Mouse (Mus musculus) B cell, adult 2 months (primary cell): ENCODE measurements around the gene Gm3854.
"Not testable (repeated sequence)": the region's sequence is repeated elsewhere in the genome, so short reads cannot be mapped to it uniquely, and the experiment has no call there.

ENCODE experiments used
- DNase-seq, 2 experiments: peaks; one replicate each; pipeline ENCODE4 v3.0.0; 2022

Gene Gm3854

DNA sequence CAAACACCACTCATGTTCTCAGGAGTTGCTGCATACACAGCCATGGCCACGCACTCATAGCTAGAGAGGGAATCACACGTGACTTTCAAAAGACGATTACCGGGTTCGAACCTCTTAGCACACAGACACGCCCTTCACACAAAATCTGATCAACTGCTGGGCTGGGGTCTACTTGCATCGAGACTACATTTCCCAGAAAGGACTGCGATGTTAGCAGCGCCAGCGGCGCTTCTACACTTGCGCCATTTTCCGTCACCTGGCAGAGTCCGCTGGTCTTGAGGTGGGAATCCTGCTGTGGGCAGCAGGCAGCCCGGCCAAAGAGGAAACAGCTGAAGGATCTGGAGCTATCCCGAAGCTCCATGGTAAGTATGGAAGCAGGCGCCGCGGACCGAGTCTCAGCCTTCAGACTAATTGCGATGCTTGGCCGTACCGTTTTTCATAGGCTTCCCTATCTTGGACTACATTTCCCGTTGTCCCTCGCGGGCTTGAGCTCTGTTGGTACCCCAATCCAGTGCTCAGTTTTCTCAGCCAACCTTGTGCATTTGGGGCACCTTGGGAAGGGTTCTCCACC is at the start of gene Gm3854:
Gene Gm3854, plus strand, starts transcription at position 259 of the 571 bp plus-strand sequence.
- peak; percentile 26 to 28 for DNase-seq

DNA sequence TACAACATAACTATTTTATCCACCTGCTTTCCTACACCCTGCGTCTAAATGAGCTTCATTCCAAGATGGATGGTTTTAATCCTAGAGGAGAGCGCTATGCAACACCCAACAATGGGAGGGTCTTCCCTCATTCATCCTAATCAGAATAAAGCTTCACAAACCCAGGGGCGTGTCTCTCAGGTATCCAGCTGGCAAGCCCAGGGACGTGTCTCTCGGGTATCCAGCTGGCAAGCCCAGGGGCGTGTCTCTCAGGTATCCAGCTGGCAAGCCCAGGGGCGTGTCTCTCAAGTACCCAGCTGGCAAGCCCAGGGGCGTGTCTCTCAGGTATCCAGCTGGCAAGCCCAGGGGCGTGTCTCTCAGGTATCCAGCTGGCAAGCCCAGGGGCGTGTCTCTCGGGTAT is 42.8 kb upstream of the Gm3854 start:
- not testable (repeated sequence) for DNase-seq

DNA sequence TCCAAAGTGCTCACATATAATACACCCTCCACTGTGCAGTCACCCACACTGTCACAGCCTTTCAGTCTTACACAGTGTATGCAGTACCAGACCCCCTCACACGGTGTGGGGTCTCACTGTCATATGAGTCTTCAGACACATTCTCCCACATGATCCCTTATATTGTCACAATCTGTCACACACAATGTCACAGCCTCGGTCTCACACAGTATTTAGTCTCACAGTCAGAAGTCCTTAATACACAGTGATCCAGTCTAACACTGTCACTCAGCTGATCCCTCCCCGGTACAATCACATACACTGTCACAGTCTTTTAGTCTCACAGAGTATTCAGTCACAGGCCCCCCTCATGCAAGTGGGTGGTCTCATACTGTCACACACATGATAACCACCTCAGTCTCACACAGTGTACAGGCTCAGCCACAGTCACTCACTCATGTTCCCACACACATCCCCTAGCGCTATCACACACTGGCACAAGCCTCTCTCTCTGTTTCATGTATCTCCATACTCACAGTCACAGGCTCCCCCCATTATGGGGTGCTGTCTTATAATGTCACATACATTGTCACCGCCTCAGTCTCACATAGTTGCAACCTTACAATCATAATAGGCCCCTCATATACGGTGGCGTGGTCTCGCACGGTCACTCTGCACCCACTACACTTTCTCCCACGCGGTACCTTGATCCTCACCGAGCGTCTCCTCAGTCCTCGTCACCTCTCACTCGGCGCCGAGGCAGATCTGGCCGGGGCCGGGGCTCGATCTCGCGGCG is 12.9 kb upstream of the Gm3854 start:
- DNase-seq, result no peak

DNA sequence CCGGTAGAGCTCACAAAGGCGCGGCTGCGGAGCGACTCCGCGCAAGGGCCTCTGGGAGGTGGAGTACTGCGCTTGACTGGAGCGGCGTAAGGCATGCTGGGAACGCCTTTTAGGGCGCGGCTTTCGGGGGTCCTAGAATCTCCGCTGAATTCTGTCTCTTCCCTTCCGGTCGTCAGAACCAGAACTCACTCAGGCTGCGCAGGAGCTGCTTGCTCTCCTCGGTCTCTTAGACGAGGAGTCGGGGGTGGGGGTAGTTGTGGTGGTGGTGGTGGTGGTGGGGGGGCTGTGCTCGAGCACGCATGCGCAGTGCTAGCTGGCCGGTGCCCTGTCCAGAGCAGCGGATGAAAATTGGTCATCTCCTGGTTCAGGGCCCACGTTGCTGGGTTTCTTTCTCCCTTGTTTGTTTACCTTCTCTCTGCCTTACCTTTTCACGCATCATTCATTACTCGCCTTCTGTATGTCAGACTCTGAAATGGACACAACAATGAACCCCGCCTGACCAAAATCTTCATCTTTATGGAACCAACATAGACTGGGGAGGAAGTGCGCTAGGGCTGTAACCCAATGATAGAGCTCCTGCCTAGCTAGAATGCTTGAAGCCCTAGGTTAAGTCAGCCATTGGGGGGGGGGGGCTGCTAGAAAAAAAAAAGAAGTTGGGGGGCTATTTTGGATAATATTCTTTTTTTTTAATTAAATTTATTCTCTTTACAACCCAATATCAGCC is 12.2 kb upstream of the Gm3854 start, which contains the start of gene Zfp583:
Gene Zfp583, minus strand, starts transcription at position 53 of the 724 bp plus-strand sequence.
- peak; percentile 77 to 80 for DNase-seq

DNA sequence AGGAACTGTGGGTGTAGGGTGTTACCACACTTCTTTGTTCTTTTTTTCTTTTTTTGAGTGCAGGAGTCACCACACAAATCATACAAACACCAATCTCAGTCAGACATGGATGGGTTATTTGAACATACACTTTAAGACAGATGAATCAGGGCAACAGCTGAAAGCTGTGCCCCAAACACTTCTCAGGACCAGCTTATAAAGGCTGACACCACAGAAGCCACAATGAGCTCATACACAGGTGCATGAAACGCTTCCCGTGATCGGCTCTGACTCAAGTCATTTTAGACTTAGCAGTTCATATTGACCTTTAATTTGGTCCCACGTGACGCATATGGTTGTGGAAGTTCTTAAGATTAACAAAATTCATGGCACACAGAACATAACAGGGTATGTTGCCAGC is 3.7 kb upstream of the Gm3854 start:
- no peak for DNase-seq

DNA sequence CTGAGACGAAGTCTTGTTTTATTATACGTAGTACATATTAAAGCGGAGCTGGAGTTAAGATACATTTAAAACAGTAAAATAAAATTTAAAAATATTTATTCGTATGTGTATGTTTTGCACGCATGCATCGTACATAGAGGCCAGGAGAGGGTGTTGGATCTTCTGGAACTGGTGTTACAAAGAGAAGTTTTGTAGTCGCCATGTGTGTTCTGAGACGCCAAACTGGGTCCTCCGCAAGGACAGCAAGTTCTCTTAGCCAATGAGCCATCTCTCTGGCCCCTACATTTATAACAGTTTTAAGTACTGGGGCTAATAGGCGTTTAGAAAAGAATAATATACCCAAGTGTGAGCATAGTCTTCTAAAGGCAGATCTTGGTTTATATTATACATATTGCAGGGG is 565 bp downstream of the Gm3854 start:
- no peak for DNase-seq

DNA sequence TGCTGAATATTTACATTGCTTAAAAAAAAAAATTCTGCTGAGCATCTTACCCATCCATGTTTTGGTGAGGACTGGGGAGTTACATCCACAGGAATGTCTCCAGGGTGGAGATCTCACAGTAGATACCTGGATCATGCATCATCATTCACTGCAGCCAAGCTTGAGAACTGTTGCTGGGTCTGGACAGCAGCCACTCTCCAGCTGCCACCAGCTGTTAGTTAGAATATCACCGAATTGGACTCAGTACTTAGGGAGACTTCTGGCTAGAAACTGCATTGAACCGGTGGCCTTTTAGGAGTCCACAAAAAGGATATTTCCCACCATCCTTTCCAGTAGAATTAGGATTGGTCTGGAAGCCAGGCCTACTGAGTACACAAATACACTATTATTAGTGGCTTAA is 14.6 kb downstream of the Gm3854 start:
- DNase-seq, result no peak

DNA sequence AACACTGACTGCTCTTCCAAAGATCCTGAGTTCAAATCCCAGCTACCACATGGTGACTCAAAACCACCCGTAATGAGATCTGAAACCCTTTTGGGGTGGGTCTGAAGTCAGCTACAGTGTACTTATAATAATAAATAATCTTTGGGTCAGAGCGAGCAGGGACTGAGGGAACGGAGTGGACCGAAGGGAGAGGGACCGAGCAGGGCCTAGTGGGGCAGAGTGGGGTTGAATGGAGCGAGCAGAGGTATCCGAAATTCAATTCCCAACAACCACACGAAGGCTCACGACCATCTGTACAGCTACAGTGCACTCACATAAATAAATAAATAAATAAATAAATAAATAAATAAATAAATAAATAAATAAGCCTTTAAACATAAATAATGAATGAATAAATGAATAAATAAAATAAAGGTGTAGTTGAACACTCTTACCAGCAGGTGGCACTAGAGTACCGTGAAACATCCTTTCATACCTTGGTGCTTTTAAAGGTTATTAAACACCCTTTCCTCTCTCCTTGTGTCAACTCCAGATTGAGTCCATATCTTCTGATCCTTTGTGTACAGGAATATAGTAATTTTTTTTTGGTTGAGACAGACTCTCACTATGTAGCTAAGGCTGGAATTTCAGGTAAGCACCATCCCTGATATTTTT is 15.5 kb downstream of the Gm3854 start:
- peak; percentile 60 to 62 for DNase-seq

DNA sequence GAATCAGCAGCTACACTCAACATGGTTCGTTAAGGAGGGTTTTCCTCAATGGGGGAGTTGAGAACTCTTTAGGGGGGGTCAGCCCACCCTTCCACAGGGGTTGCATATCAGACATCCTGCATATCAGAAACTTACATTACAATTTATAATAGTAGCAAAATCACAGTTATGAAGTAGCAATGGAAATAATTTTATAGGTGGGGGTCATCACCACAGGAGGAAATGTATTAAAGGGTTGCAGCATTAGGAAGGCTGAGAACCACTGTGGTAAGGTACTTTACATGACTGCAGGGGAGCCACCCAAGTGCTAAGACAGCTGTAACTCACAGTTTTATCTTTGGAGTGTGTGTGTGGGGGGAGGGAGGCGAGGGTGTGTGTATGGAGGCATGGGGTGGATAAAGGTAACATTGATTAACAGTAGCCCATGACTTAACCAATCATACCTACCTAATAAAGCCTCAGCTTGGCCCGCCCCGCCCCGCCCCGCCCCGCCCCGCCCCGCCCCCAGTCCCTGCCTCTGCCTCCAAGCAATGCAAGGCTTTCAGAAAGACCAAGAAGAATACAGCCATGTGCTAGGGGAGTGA is 17.0 kb downstream of the Gm3854 start:
- DNase-seq, result no peak

DNA sequence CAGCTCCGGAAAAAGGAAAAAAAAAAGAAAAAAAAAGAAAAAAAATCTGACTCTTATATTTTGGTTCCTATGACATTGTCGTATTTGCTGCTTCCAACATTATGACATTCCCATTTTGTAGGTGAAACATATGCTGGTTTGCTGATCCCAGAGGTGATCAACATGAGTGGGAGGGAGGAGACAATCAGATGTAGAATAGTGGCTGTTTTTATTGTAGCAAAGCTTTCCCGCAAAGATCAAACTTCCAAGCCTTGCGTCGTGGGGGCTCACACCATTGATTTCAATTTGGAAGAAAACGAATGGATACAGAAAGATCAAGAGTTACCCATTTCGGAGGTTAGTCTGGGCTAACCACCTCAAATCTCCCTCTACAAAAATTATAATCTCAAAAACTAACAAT is 18.2 kb downstream of the Gm3854 start:
- DNase-seq, result no peak

DNA sequence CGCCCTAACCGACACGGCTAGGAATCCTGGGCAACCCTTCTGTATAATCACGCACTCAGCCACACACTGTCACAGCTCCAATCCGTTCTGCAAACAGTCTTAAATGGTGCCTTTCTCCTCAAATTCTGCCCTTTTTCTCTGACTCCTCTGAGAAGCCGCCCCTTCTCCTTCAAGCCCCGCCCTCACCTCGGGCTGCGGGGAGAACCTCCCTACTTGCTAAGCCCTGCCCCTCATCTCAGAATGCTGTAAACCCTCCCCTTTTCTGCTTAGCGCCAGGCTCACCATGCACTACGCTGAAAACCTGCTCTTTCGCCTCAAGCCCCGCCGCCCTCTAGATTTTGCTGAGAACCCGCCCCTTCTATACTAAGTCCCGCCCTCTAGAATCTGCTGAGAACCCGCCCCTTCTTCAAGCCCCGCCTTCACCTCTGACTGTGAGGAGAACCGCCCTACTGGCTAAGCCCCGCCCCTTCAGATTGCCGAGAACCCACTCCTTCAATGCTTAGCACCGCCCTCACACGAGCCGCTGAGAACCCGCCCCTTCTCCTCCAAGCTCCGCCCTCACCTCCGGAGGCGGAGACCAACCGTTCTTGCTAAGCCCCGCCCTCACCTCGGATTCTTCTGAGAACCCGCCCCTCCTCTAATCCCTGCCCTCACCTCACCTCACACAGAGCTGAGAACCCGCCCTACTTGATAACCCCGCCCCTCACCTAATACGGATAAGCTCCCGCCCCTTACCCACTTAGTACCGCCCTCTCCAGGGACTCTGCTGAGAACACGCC is 18.9 kb downstream of the Gm3854 start:
- DNase-seq, result peak; percentile 99 to 100

DNA sequence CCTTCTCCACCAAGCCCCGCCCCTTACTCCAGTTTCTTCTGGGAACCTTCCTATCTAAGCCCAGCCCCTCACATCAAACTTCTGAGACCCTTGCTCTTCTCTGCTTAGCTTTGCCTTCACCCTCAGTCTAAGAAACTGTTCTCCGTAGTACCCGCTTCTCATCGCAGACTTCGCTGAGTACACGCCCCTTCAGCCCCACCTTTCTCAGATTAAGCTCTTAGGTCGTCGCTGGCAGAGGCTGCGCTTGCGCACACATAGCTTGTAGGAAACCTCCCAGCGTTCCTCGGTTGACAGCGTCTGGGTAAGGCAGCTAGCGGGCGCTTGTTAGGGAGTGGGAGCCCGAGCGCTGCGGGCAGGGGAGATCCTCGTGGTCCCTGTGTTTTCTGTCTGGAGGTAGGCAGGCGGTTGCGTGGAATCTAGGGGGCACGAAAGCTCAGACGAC is 19.5 kb downstream of the Gm3854 start, which contains the start of gene Zfp78:
Gene Zfp78, plus strand, starts transcription at position 234 of the 442 bp plus-strand sequence.
- no peak for DNase-seq

DNA sequence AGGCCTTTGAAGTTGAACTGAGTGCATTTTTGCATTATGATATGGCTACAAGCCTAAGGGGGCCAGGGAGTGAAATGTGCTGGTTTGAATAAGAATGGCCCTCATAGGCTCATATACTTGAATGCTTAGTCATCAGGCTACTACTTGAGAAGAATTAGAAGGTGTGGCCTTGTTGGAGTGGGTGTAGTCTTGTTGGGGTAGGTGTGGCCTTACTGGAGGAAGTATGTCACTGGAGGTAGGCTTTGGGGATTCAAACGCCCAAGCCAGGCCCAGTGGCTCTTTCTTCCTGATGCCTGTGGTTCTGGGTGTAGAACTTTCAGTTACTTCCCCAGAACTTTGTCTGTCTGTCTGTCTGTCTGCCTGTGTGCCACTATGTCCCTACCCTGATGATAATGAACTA is 21.2 kb downstream of the Gm3854 start:
- DNase-seq, result peak in 1 of 2 experiments; percentile 11

DNA sequence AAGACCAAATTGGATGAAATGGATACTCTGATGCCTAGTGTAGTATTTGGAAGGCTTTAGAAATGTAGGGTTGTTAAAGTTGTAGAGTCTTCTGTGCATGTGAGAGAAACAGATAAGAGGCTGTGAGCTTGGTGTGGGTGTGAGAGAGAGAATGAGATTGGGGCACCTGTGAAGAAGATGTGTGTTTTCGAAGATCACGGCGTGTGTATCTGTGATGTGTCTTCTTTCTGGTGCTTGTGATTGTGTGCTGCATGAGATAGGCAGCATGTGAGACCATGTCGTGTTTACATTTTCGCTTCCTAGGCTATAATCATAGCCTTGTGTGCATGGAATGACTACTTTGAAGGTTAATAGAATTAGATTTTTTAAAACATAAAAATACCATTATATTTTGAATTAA is 23.6 kb downstream of the Gm3854 start:
- DNase-seq, result no peak

DNA sequence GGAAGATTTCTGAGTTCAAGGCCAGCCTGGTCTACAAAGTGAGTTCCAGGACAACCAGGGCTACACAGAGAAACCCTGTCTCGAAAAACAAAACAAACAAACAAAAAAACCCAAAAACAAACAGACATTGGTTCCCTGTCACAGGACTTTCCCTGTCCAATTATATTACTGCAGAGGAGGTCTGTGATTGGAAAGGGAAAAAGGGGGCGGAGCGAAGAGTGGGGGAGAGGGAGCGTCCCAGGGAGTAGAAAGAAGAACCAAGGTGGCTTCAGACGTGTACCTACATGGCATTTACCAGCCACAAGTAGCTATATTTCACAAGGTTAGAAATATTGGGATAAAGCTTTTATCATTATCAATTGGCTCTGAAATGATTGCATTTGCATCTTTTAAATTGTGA is 24.6 kb downstream of the Gm3854 start:
- DNase-seq, result not testable (repeated sequence)

DNA sequence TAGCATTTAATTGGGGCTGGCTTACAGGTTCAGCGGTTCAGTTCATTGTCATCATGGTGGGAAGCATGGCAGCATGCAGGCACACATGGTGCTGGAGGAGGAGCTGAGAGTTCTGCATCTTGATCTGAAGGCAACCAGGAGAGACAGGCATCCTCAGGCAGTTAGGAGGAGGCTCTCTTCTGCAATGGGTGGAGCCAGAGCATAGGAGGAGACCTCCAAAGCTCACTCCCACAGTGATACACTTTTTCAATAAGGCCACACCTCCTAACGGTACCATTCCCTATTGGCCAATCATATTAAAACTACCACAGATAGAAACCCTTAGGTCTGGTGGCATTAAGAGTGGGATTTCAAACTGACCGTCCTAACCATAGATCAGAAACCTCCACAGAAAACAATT is 25.9 kb downstream of the Gm3854 start:
- no peak for DNase-seq

DNA sequence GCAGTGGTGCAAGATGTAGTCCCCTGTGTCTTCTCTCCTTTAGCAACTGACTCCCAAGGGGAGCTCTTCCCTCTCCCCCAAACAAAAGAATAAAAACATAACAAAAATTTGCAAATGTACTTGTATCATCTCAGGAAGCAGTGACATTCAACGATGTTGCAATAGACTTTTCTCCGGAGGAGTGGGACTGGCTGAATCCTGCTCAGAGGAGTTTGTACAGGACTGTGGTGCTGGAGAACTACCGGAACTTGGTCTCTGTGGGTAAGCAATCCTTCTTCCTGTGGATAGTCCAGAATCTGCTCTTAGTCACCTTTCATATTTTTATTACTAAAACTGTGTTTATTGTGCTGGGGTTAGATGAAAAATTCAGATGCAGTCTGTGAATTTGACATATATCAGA is 29.4 kb downstream of the Gm3854 start:
- no peak for DNase-seq

DNA sequence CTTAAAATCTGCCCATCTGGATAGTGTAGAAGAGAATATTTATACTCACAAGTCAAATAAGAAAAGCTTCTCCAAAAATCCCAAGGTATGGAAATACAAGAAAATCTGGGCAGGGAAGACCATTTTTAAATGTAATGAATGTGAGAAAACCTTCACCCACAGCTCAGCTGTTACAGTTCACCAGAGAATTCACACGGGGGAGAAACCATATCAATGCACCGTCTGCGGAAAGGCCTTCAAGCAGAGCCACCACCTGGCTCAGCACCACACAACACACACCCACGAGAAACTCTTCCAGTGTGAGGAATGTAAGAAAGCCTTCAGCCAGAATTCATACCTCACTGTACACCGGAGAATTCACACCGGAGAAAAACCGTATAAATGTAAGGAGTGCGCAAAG is 34.9 kb downstream of the Gm3854 start:
- DNase-seq, result no peak

DNA sequence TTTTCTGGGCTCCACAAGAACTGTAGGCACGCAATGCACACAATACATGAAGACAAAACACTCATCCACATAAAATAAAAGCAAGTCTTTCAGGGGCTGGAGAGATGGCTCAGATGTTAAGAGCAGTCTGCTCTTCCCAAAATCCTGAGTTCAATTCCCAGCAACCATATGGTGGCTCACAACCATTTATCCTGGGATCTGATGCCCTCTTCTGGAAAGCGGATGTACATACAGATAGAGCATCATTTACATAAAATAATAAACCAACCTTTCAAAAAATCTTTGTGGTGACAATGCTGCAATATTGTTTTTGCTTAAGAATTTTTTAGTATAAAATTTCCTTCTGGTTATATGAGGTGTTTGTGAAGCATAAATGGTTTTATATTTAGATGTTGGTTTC is 37.9 kb downstream of the Gm3854 start:
- no peak for DNase-seq

DNA sequence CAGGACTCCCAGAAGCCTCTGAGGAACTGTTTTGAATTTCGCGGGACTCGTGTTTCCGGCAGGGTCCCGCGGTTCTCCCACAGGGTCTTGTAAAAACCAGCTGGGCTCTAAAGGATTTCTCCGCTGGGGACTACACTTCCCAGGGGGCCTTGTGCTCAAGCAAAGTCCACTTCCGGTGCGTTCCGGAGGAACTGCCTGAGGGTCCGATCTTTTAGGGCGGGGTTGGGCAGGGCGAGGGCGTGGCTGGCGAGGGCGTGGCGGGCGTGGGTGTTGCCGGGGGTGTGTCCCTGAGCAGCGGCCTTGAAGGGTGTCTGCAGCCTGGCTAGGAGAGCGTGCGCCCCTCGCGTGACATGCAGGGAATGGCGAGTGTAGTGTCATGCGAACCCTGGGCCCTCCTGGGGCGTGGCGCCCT is 39.5 kb downstream of the Gm3854 start, which contains the start of gene Zfp28:
Gene Zfp28, plus strand, starts transcription at position 252 of the 412 bp plus-strand sequence.
- DNase-seq, result peak; percentile 95 to 96

DNA sequence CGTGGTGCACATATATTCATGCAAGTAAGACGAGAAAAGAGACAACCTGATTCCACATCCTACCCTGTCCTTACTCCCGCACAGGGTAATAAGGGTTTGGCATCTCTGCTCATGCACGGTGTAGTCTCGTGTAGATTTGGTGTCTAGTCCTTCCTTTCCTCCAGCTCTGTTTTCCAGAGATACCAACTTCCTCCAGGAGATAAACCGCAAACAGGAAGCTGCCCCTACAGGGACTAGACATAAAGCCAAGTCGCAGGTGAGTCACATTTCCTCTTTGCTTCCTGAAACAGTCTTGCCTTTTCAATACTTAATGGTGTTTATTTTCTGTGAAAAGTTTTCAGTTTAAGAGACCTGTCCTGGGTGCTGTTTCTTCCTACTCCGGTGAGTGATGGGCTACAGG is 40.5 kb downstream of the Gm3854 start:
- DNase-seq, result no peak

DNA sequence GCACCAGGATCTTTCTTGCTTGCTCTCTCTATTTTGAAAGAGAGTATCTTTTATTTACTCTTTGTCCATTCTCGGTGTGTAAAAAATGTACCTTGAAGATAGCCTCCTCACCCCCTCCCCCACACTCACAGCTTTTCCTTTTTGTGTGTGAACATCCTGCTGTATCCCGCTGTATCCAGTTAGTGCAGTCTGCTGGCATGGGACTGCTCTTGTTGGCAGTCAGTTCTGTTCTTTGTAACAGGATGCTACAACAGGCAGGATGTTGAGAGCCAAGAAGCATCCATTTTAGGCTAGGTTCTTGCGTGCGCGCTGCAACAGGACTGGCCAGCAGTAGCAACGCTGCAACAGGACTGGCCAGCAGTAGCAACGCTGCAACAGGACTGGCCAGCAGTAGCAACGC is 43.4 kb downstream of the Gm3854 start:
- DNase-seq, result no peak
